Comparison of ENCODE assay signal across 10 mouse cellular contexts in the genomic region with DNA sequence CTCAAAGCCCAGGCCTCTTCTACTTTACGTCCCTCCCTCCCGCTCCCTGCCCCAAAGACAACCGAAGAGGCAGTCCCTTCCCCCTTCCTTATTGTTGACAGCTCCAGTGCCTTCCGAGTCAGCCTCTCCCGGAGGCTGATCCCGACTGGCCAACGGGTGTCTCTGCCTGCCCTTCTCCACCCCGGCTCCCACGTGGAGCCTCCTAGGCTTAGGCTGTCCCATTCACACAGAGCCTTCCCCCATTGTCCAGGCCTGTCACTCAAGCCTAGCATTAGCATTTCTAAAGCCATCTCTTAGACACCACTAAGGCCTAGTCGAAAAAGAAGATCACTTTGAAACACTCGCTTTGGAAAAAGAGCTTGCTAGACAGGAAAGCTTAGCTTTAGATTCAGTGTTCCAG. TPM values are rescaled to one million over a fixed set of nuclear protein-coding genes. Genes with fewer than 3 reads are reported as not detected.
A peak's percentile ranks its signal among the peaks of the same experiment; 100 is the strongest.
DNase-seq lines count a peak whose midpoint lies in the region; ATAC-seq and TF ChIP-seq lines count a peak whose summit lies in the region.
"Had no signal": no experiment of that assay in that cellular context is flagged by ENCODE, and none has a peak within 500 bp of the region (broad histone marks: within the 10 kb centered on the region; RNA-seq: fewer than 3 reads in every experiment).

No protein-coding gene starts in this region.

- H3K36me3 ChIP-seq in kidney, embryonic 14.5 days (ENCODE audit: control insufficient read depth, insufficient read depth, low read length): no peaks in the 10 kb centered on the region
- H3K36me3 ChIP-seq in forebrain, embryonic 13.5 days (ENCODE audit: poor library complexity, severe bottlenecking): no peaks in the 10 kb centered on the region
- H3K36me3 ChIP-seq in kidney, adult 2 months (ENCODE audit: control insufficient read depth, insufficient read depth, low read length): no peaks in the 10 kb centered on the region
- H3K36me3 ChIP-seq: limb, embryonic 13.5 days had no signal

- H3K27ac ChIP-seq in kidney, embryonic 14.5 days (ENCODE audit: low read depth, low read length): no peak overlapping the region
- H3K27ac ChIP-seq in forebrain, embryonic 13.5 days: peak overlapping the region; percentile 57
- no peak overlapping the region for H3K27ac ChIP-seq in kidney, adult 2 months (ENCODE audit: insufficient read depth, low read depth, low read length)
- H3K27ac ChIP-seq: limb, embryonic 13.5 days had no signal

- H3K9me3 ChIP-seq in kidney, embryonic 14.5 days (ENCODE audit: control insufficient read depth, low read length): no peaks in the 10 kb centered on the region
- no peaks in the 10 kb centered on the region for H3K9me3 ChIP-seq in forebrain, embryonic 13.5 days (replicated peaks)
- H3K9me3 ChIP-seq: limb, embryonic 13.5 days had no signal

- no peak for TF ChIP-seq POLR2A in kidney, adult 2 months (IDR thresholded peaks at IDR 0.05; ENCODE audit: low read depth, low read length)

- DNase-seq in kidney, postnatal 36 days: no peak
- peak; percentile 68 for DNase-seq in mesoderm, embryonic 11.5 days (ENCODE audit: low read depth, low spot score)
- DNase-seq in retina, postnatal 1 day: peak; percentile 52
- DNase-seq in urinary bladder, postnatal 10 days (ENCODE audit: low spot score): no peak
- DNase-seq in urinary bladder, adult 18-20 months (ENCODE audit: low spot score in 2 of 2): no peak
- no peak for DNase-seq in kidney, adult 2 months

- H3K9ac ChIP-seq in kidney, embryonic 14.5 days (ENCODE audit: low read depth, low read length): no peak overlapping the region
- H3K9ac ChIP-seq in forebrain, embryonic 13.5 days: no peak overlapping the region
- H3K9ac ChIP-seq: limb, embryonic 13.5 days had no signal

- WGBS in kidney, embryonic 14.5 days: 44% methylated on average over 11 of the region's 11 CpGs
- WGBS in forebrain, embryonic 13.5 days: 25% methylated on average over 11 of the region's 11 CpGs
- WGBS in kidney, adult 2 months: 71% methylated on average over 11 of the region's 11 CpGs

- H3K4me1 ChIP-seq in kidney, embryonic 14.5 days (ENCODE audit: control insufficient read depth, insufficient read depth, low read length): 0 out of 2 replicates have a peak, but pooled peaks cover 4% of the 10 kb centered on the region
- peaks cover 32% of the 10 kb centered on the region for H3K4me1 ChIP-seq in forebrain, embryonic 13.5 days
- H3K4me1 ChIP-seq in kidney, adult 2 months (ENCODE audit: control insufficient read depth, insufficient read depth, low read length): no peaks in the 10 kb centered on the region

- H3K4me3 ChIP-seq in kidney, embryonic 14.5 days (ENCODE audit: low read length): no peak overlapping the region
- H3K4me3 ChIP-seq in forebrain, embryonic 13.5 days: no peak overlapping the region
- H3K4me3 ChIP-seq in kidney, adult 2 months (ENCODE audit: insufficient read depth, low read depth, low read length): no peak overlapping the region
- H3K4me3 ChIP-seq: erythroblast, embryonic 14.5 days; limb, embryonic 13.5 days had no signal

- peak; percentile 51; the same call in 1 of the 2 replicates for ATAC-seq in kidney, embryonic 14.5 days (ENCODE audit: low FRiP score, low TSS enrichment)
- ATAC-seq in forebrain, embryonic 13.5 days: peak; percentile 81

- H3K4me2 ChIP-seq in kidney, embryonic 14.5 days (replicated peaks; ENCODE audit: low read depth, low read length): no peak overlapping the region
- no peak overlapping the region for H3K4me2 ChIP-seq in forebrain, embryonic 13.5 days
- H3K4me2 ChIP-seq: limb, embryonic 13.5 days had no signal

- no peaks in the 10 kb centered on the region; the same call in none of the 2 replicates for H3K27me3 ChIP-seq in kidney, embryonic 14.5 days (ENCODE audit: control insufficient read depth, insufficient read depth, low read length)
- peaks cover 23% of the 10 kb centered on the region; the same call in 1 of the 2 replicates for H3K27me3 ChIP-seq in forebrain, embryonic 13.5 days
- no peaks in the 10 kb centered on the region for H3K27me3 ChIP-seq in kidney, adult 2 months (replicated peaks; ENCODE audit: control insufficient read depth, insufficient read depth, low read length)

- no peak for TF ChIP-seq CTCF in kidney, adult 2 months (conservative IDR thresholded peaks at IDR 0.05; ENCODE audit: insufficient read depth, insufficient read length, low read depth, low read length)

RNA-seq across cellular contexts. Expression of gene Pja1, which starts 51.2 kb away (rescaled TPM):
- polyA plus RNA-seq in kidney, embryonic 14.5 days (2014; fragmentation: Nextera tagmentation; extraction: Ambion mirVana): 137 and 176 TPM in 2 replicates
- polyA plus RNA-seq in forebrain, embryonic 13.5 days (2015; fragmentation: Nextera tagmentation; extraction: Ambion mirVana): 316 and 321 TPM in 2 replicates
- polyA plus RNA-seq in kidney, adult 2 months (2012; rRNA removed): 52.0 and 56.2 TPM in 2 replicates

Comparison
In these comparisons a context has a peak if more than half of its experiments do, and no peak if none do; other contexts are left out.
1. DNase-seq: peak in mesoderm, embryonic 11.5 days (single experiment) and retina, postnatal 1 day (single experiment); none in kidney, postnatal 36 days (0 of 2), urinary bladder, postnatal 10 days (single experiment), urinary bladder, adult 18-20 months (0 of 2) and kidney, adult 2 months (single experiment).